Mouse (Mus musculus) liver, embryonic 14.5 days (tissue): ENCODE measurements at regions not wholly inside any gene's neighbourhood (a gene's known extent, or its start where the extent isn't known, plus 50 kb on each side); places are given as distances from the start of the nearest gene placed in this dataset.

ENCODE experiments used
- ATAC-seq: fragments of 200-750 bp; cut with Nextera tagmentation; 2 replicates; pipeline ENCODE4 v1.8.0; 2017; ENCODE audit warnings: moderate number of reproducible peaks, mild to moderate bottlenecking, moderate library complexity; ENCODE audit not compliant: insufficient read depth
- DNase-seq, 3 experiments: peaks; one replicate each; pipeline ENCODE4 v3.0.0-alpha.2; 2012 to 2013; ENCODE audit warnings: low read depth in 3 of 3, low spot score in 3 of 3
- H3K27ac ChIP-seq: fragments of 300-500 bp; sonication (generic); 2 replicates; pipeline ENCODE4 v1.5.1; 2014; ENCODE audit warnings: moderate library complexity, mild to moderate bottlenecking, control low read depth, inconsistent platforms
- H3K27me3 ChIP-seq: fragments of 300-500 bp; sonication (generic); 2 replicates; pipeline ENCODE4 v1.6.1; 2014; ENCODE audit warnings: mild to moderate bottlenecking, low read length, moderate library complexity; ENCODE audit not compliant: control insufficient read depth, insufficient read depth
- H3K36me3 ChIP-seq: fragments of 300-500 bp; sonication (generic); replicated peaks from 2 replicates; pipeline ENCODE4 v1.6.1; 2014; ENCODE audit warnings: low read depth; ENCODE audit not compliant: control insufficient read depth, insufficient read depth
- H3K4me1 ChIP-seq, 2 experiments: fragments of 200-500 bp in 1 of 2; fragments of 300-500 bp in 1 of 2; sonication (generic) in 1 of 2; replicated peaks; 2 replicates each; pipeline ENCODE4 v1.6.1; 2012 to 2014; ENCODE audit warnings: antibody characterized with exemption in 1 of 2, inconsistent platforms in 1 of 2, low read length in 1 of 2; ENCODE audit not compliant: control insufficient read depth in 2 of 2, insufficient read depth in 2 of 2
- H3K4me2 ChIP-seq: fragments of 300-500 bp; sonication (generic); 2 replicates; pipeline ENCODE4 v1.6.1; 2014; ENCODE audit warnings: low read depth, mild to moderate bottlenecking, control low read depth, moderate library complexity
- H3K4me3 ChIP-seq, 2 experiments: fragments of 200-500 bp in 1 of 2; fragments of 300-500 bp in 1 of 2; sonication (generic) in 1 of 2; 2 replicates each; pipeline ENCODE4 v1.5.1; 2012 to 2014; ENCODE audit warnings: low read depth in 2 of 2, low read length in 2 of 2, mild to moderate bottlenecking in 2 of 2, control low read depth in 1 of 2, inconsistent platforms in 1 of 2, moderate library complexity in 1 of 2; ENCODE audit not compliant: insufficient read depth in 1 of 2
- H3K9ac ChIP-seq: fragments of 300-500 bp; sonication (generic); replicated peaks from 2 replicates; pipeline ENCODE4 v1.6.1; 2014; ENCODE audit warnings: mild to moderate bottlenecking, control low read depth, moderate library complexity
- H3K9me3 ChIP-seq: fragments of 300-500 bp; sonication (generic); 2 replicates; pipeline ENCODE4 v1.6.1; 2016; ENCODE audit warnings: low read length, mixed read lengths; ENCODE audit not compliant: control insufficient read depth
- CTCF ChIP-seq: IDR thresholded peaks from 2 replicates; pipeline ENCODE4 v1.5.1; 2016; ENCODE audit warnings: antibody characterized with exemption, low read depth, control low read depth
- EP300 ChIP-seq: IDR thresholded peaks from 2 replicates; pipeline ENCODE4 v1.6.1; 2016; ENCODE audit warnings: antibody characterized with exemption, low read depth
- WGBS: fragments of 180-500 bp; shearing (Covaris S2); extraction: QIAGEN DNeasy Blood & Tissue Kit; methylation state at CpG from one replicate; pipeline ENCODE4 v1.1.7; 2014; ENCODE audit not compliant: insufficient replicate concordance; 5-methylcytosine and 5-hydroxymethylcytosine counted together

DNA sequence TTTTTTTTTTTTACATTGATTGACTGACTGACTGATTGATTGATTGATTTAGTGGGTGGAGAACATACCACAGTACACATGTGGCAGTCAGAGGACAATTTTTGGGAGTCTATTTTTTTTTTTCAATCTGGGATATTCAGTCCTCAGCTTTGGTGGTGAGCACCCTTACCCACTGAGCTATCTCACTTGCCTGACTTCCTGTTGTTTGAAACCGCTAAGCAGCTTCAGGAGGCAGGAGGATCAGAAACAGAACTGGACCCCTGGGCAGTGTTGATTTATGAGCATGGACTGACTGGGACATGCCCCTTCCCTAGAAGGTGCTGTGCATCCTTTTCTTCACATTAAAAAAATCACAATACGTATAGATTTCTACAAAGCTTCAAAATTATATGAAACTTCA is 78.3 kb upstream of the Hdac4 start:
- no peak for TF ChIP-seq CTCF
- TF ChIP-seq EP300 = no peak
- H3K4me3 ChIP-seq = no peak overlapping the region
- H3K27ac ChIP-seq = no peak overlapping the region
- H3K36me3 ChIP-seq = no peaks in the 10 kb centered on the region
- no peaks in the 10 kb centered on the region for H3K9me3 ChIP-seq
- no peaks in the 10 kb centered on the region for H3K4me1 ChIP-seq
- no peak overlapping the region for H3K4me2 ChIP-seq
- 33% methylated on average over 2 of the region's 2 CpGs for WGBS
- H3K9ac ChIP-seq = no peak overlapping the region
- DNase-seq (no peak), ATAC-seq (no peak)
- no peaks in the 10 kb centered on the region for H3K27me3 ChIP-seq

- WGBS = 49% methylated on average over 9 of the region's 9 CpGs
- no peak overlapping the region for H3K9ac ChIP-seq
- H3K36me3 ChIP-seq = no peaks in the 10 kb centered on the region
- H3K4me2 ChIP-seq = no peak overlapping the region
- no peak overlapping the region for H3K27ac ChIP-seq
- ATAC-seq (no peak), DNase-seq (no peak)
- no peak overlapping the region for H3K4me3 ChIP-seq
- no peaks in the 10 kb centered on the region for H3K27me3 ChIP-seq
- no peaks in the 10 kb centered on the region for H3K4me1 ChIP-seq
- TF ChIP-seq CTCF (0 out of 2 replicates have a peak, but pooled peaks have one; percentile 3), EP300 (no peak)
- H3K9me3 ChIP-seq = no peaks in the 10 kb centered on the region
These were observed 76.3 kb upstream of the Hdac4 start for GRCm38 (mm10) chr1:92271676-92272291.

- Histone ChIP-seq H3K4me1 (no peaks in the 10 kb centered on the region), H3K9ac (no peak overlapping the region), H3K36me3 (no peaks in the 10 kb centered on the region), H3K27me3 (no peaks in the 10 kb centered on the region), H3K4me2 (no peak overlapping the region), H3K9me3 (no peaks in the 10 kb centered on the region), H3K4me3 (no peak overlapping the region), H3K27ac (no peak overlapping the region)
- ATAC-seq (no peak), DNase-seq (no peak)
- TF ChIP-seq CTCF (no peak), EP300 (no peak)
- 37% methylated on average over 6 of the region's 6 CpGs for WGBS
These were observed 75.1 kb upstream of the Hdac4 start for GRCm38 (mm10) chr1:92270486-92271058.

DNA sequence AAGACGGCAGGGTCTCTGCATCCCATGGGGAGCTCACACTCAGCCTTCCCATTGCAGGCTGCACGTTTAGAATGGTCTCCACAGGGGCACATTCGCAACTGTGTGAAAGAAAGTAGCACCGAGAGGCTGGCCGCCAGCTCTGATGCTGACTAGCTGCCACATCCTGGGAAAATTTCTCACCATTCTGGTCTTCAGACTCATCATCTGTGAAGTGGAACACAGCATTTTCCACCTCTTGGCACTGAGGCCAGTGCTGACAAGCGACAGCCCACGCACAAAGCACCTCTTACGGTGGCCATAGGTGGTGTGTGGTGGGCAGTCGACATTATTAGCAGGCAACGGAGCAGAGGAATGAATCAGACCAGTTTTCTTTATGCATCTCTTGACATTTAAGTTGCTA is 74.0 kb upstream of the Hdac4 start:
- ATAC-seq (no peak), DNase-seq (no peak)
- 55% methylated on average over 10 of the region's 10 CpGs for WGBS
- no peak overlapping the region for H3K4me2 ChIP-seq
- H3K4me1 ChIP-seq = no peaks in the 10 kb centered on the region
- no peak overlapping the region for H3K4me3 ChIP-seq
- H3K9ac ChIP-seq = no peak overlapping the region
- TF ChIP-seq CTCF = no peak
- no peak for TF ChIP-seq EP300
- H3K27ac ChIP-seq = no peak overlapping the region
- no peaks in the 10 kb centered on the region for H3K27me3 ChIP-seq
- H3K36me3 ChIP-seq = no peaks in the 10 kb centered on the region
- no peaks in the 10 kb centered on the region for H3K9me3 ChIP-seq

DNA sequence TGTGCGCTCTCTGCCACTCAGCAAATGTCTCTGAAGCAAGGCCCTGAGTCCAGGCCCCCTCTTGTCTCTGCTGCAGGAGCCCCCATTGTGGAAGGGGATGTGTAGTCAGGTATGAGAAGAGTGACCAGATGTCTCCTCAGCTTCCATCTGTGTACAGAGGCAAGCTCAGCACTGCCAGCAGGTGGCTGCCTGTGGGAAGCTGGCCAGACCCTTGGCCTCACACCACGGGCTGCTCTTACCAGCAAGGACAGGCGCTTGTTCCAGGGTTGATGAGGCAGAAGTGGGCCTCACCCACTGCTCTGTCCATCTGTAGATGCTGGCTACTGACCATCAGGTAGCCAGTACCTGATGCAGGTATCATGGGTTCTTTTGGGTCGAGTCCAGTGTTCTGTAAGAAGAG is 69.4 kb upstream of the Hdac4 start:
- Histone ChIP-seq H3K27ac (no peak overlapping the region), H3K9me3 (no peaks in the 10 kb centered on the region), H3K4me2 (no peak overlapping the region), H3K4me1 (no peaks in the 10 kb centered on the region), H3K9ac (no peak overlapping the region), H3K36me3 (no peaks in the 10 kb centered on the region), H3K27me3 (no peaks in the 10 kb centered on the region), H3K4me3 (no peak overlapping the region)
- no peak for TF ChIP-seq EP300
- no peak for TF ChIP-seq CTCF
- DNase-seq (no peak), ATAC-seq (no peak)
- 59% methylated on average over 4 of the region's 4 CpGs for WGBS
